Mouse (Mus musculus) adrenal gland, adult 18-20 months (tissue): Measurements from ENCODE around the gene Ercc1. TPM values are rescaled to one million over a fixed set of nuclear protein-coding genes. Genes with fewer than 3 reads are reported as not detected.

Experiments used
- DNase-seq, 2 experiments: peaks; one replicate each; pipeline ENCODE4 v3.0.0; 2021 to 2022; ENCODE audit warnings: low spot score in 2 of 2
- microRNA-seq, 2 experiments: library from miRNA; unstranded; fragments of <30 nt; microRNA quantifications; one replicate each; pipeline ENCODE4 v1.2.0; 2021; ENCODE audit warnings: borderline number of aligned reads in 2 of 2
- total RNA-seq, 2 experiments: library from RNA; stranded (reverse); gene quantifications; 1 replicate in 1 of 2; 2 replicates in 1 of 2; pipeline ENCODE4 v1.2.3; 2021

Ercc1 gene
- total RNA-seq, 2 experiments from 2014 or later = 31.2 to 41.0 TPM

GRCm38 (mm10) chr7:19404476-19404875, 59.9 kb downstream of the Ercc1 start, which contains the start of gene Ckm:
Ckm (plus strand) TSS chr7:19404776.
- no peak for DNase-seq

- DNase-seq = peak; percentile 88 to 91
Observed at GRCm38 (mm10) chr7:19405417-19405816, 60.8 kb downstream of the Ercc1 start.

Small RNAs within 50 kb of the gene (microRNA-seq; reads per million reads assigned to microRNA genes)
- 0 reads per million in 2 experiments for gene Mir343

Other genes starting within 250 kb of the Ercc1 start
- gene Gm4969, start 226.4 kb upstream of the Ercc1 start, total RNA-seq = not detected
- 10 to 100 TPM; 12.6 to 15.4 TPM for gene Fbxo46, start 224.9 kb upstream of the Ercc1 start, total RNA-seq
- gene Qpctl, start 195.5 kb upstream of the Ercc1 start, total RNA-seq = 10 to 100 TPM; 13.6 to 14.6 TPM
- 10 to 100 TPM; 81.7 to 89.5 TPM for gene Snrpd2, start 195.1 kb upstream of the Ercc1 start, total RNA-seq
- gene Gipr, start 178.7 kb upstream of the Ercc1 start, total RNA-seq = under 1 TPM; 0.60 to 0.70 TPM
- 10 to 100 TPM; 33.9 to 43.9 TPM for gene Eml2, start 168.4 kb upstream of the Ercc1 start, total RNA-seq
- gene Gpr4, start 132.2 kb upstream of the Ercc1 start, total RNA-seq = 10 to 100 TPM in 1 of 2 experiments, 1 to 10 TPM in 1; 7.7 to 17.3 TPM
- 10 to 100 TPM; 40.8 to 56.7 TPM for gene Opa3, start 116.4 kb upstream of the Ercc1 start, total RNA-seq
- 10 to 100 TPM; 42.9 to 56.4 TPM for gene Vasp, start 73.0 kb upstream of the Ercc1 start, total RNA-seq
- gene Ppm1n, start 64.7 kb upstream of the Ercc1 start, total RNA-seq = not detected
- 1 to 10 TPM; 5.0 to 8.6 TPM for gene Rtn2, start 62.2 kb upstream of the Ercc1 start, total RNA-seq
- 10 to 100 TPM; 15.9 to 23.2 TPM for gene Fosb, start 34.7 kb upstream of the Ercc1 start, total RNA-seq
- 10 to 100 TPM; 13.3 to 13.7 TPM for gene Cd3eap, start 14.7 kb downstream of the Ercc1 start, total RNA-seq
- gene Ppp1r13l, start 15.0 kb downstream of the Ercc1 start, total RNA-seq = 1 to 10 TPM; 5.9 to 6.7 TPM
- gene Ercc2, start 37.2 kb downstream of the Ercc1 start, total RNA-seq = 10 to 100 TPM; 27.1 to 30.9 TPM
- gene Klc3, start 59.3 kb downstream of the Ercc1 start, total RNA-seq = 1 to 10 TPM; 1.3 to 3.7 TPM
- gene Ckm, start 60.0 kb downstream of the Ercc1 start, total RNA-seq = 10 to 100 TPM in 1 of 2 experiments, not detected in 1; 14.7 TPM
- gene Mark4, start 114.0 kb downstream of the Ercc1 start, total RNA-seq = 10 to 100 TPM; 35.9 to 54.0 TPM
- 10 to 100 TPM; 31.7 to 36.8 TPM for gene Exoc3l2, start 118.6 kb downstream of the Ercc1 start, total RNA-seq
- 10 to 100 TPM in 1 of 2 experiments, 1 to 10 TPM in 1; 8.4 to 10.0 TPM for gene Bloc1s3, start 163.6 kb downstream of the Ercc1 start, total RNA-seq
- gene Trappc6a, start 163.6 kb downstream of the Ercc1 start, total RNA-seq = 10 to 100 TPM; 70.0 to 92.4 TPM
- gene Nkpd1, start 173.1 kb downstream of the Ercc1 start, total RNA-seq = under 1 TPM in 1 of 2 experiments, not detected in 1; 0.17 TPM
- gene Ppp1r37, start 218.3 kb downstream of the Ercc1 start, total RNA-seq = 10 to 100 TPM; 72.8 to 73.6 TPM
- 1 to 10 TPM in 1 of 2 experiments, under 1 TPM in 1; 0.46 to 1.2 TPM for gene Zfp296, start 232.5 kb downstream of the Ercc1 start, total RNA-seq
- gene Gemin7, start 232.8 kb downstream of the Ercc1 start, total RNA-seq = 10 to 100 TPM; 66.7 to 85.1 TPM